Mouse (Mus musculus): Measurements from ENCODE around the gene Dennd2a. TPM values are rescaled to one million over a fixed set of nuclear protein-coding genes. Genes with fewer than 3 reads are reported as not detected.

Dennd2a gene
- polyA plus RNA-seq, 1 experiment from 2014 or later = 19.6 TPM

DNA sequence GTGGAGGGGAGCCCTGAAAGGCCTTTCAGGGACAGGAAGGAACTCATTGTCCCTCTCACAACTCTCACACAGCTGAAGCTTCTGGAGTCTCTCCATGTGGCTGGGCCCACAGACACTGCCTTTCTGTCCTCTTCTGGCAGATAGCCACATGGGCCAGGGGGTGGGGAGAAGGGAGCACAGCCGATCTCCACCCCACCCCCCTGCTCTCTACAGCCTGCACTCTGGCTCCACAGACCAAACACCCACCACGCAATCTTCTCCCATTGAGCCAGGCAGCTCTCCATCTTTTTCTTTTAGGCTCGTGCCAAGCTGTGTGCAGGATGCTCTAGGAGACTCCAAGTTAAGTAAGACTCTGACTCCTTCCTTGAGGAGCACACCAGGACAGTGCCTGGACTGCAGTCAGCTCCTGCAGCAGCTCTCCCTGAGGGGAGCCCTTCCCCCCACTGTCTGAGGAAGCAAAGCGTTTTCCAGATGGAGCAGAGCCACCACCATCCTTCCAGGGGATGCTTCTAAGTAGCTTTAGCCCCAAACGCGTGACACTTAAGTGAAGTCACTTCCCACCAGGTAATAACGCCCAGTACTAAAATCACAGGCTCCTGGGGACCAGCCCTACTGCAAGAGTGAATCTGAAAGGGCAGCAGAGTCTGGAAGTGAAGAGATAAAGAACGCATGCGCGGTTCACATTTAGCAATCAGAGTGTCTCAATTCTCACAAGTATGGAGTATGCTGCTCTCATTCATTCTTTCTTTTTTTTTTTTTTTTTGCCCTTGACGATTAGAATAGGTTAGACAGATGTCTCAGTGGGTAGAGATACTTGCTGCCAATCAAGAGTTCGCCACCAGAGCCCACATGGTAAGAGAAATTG lies 28.8 kb downstream of the Dennd2a start:
- no peaks in the 10 kb centered on the region; the same call in 1 of the 2 replicates for H3K9me3 ChIP-seq (replicated peaks)
- H3K36me3 ChIP-seq (ENCODE audit: poor library complexity, severe bottlenecking) = peaks cover 5% of the 10 kb centered on the region
- peak overlapping the region; percentile 16 for H3K4me2 ChIP-seq
- peak overlapping the region; percentile 78 for H3K27ac ChIP-seq
- peaks cover 24% of the 10 kb centered on the region for H3K4me1 ChIP-seq
- WGBS = 42% methylated on average over 12 of the region's 12 CpGs
- H3K27me3 ChIP-seq = no peaks in the 10 kb centered on the region
- peak; percentile 75 for ATAC-seq
- H3K4me3 ChIP-seq = no peak overlapping the region
- peak overlapping the region; percentile 37; the same call in 1 of the 2 replicates for H3K9ac ChIP-seq

DNA sequence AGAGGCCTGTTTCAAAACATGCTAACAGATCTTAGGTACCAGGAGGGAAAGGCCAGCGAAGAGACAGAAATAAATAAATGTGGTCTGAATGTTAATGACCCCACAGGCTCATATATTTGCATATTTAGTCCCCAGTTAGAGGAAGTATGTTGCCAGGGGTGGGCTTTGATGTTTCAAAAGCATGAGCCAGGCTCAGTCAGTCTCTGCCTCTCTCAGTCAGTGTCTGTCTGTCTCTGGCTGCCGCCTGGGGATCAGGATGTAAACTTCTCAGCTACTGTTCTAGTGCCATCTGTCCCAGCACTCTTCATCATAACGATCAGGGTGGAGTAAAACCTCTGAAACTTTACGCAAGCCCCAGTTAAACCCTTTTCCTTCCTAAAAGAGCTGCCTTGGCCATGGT lies 29.9 kb downstream of the Dennd2a start:
- H3K4me3 ChIP-seq = no peak overlapping the region
- peak overlapping the region; percentile 78 for H3K27ac ChIP-seq
- H3K9me3 ChIP-seq (replicated peaks) = no peaks in the 10 kb centered on the region
- H3K9ac ChIP-seq = no peak overlapping the region
- H3K36me3 ChIP-seq (ENCODE audit: poor library complexity, severe bottlenecking) = peaks cover 7% of the 10 kb centered on the region
- 39% methylated on average over 4 of the region's 4 CpGs for WGBS
- no peak overlapping the region for H3K4me2 ChIP-seq
- ATAC-seq = peak; percentile 41; the same call in 1 of the 2 replicates
- no peaks in the 10 kb centered on the region for H3K27me3 ChIP-seq
- H3K4me1 ChIP-seq = peaks cover 24% of the 10 kb centered on the region

DNA sequence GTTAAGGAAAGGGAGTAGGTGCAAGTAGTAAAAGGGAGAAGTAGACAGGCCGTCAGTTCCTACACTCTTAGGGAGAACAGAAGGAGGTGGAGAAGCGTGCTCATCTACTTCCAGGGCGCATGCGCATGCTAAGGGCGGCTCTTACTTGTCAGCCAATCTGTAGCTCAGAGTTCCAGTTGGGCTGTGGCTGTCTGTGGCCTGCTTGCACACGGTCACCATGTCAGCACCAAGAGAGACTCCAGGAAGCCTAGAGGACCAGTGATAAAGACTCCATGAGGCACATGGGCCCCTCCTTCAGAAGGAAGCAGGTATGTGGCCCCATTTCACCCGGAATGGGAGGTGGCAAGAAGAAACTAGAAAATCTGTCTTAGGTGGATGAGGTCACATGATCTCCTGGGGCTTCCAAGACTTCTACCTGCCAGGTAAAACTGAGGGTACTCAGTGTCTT lies 30.3 kb downstream of the Dennd2a start:
- Histone ChIP-seq H3K36me3 (ENCODE audit: poor library complexity, severe bottlenecking) (peaks cover 12% of the 10 kb centered on the region), H3K4me2 (no peak overlapping the region), H3K27ac (peak overlapping the region; percentile 78; the same call in 1 of the 2 replicates), H3K4me3 (no peak overlapping the region), H3K27me3 (no peaks in the 10 kb centered on the region), H3K9ac (no peak overlapping the region), H3K9me3 (replicated peaks) (no peaks in the 10 kb centered on the region), H3K4me1 (peaks cover 24% of the 10 kb centered on the region)
- WGBS = 91% methylated on average over 7 of the region's 7 CpGs
- ATAC-seq = 0 out of 2 replicates have a peak, but pooled peaks have one; percentile 3

DNA sequence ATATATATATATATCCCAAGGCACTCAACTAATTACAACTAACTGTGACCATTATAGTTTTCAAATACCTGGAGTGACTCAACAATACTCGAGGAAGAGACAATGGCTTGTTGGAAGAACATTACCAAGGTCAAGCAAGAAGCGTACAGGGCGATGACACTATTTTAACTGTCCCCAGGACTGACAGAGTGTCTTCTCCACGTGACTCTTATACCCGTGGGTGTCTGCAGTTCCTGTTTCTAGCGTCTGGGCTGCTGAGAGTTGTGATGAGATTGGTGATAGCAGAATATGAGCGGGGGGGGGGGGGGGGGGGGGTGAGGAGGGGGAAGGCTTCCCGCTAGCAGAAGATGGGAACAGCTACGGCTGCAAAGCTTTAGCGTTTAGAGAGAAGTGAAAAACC lies 30.9 kb downstream of the Dennd2a start:
- 86% methylated on average over 9 of the region's 10 CpGs for WGBS
- Histone ChIP-seq H3K27ac (no peak overlapping the region), H3K4me1 (peaks cover 24% of the 10 kb centered on the region), H3K27me3 (no peaks in the 10 kb centered on the region), H3K36me3 (ENCODE audit: poor library complexity, severe bottlenecking) (peaks cover 17% of the 10 kb centered on the region), H3K4me2 (no peak overlapping the region), H3K9me3 (replicated peaks) (no peaks in the 10 kb centered on the region), H3K4me3 (no peak overlapping the region), H3K9ac (no peak overlapping the region)
- ATAC-seq = no peak

DNA sequence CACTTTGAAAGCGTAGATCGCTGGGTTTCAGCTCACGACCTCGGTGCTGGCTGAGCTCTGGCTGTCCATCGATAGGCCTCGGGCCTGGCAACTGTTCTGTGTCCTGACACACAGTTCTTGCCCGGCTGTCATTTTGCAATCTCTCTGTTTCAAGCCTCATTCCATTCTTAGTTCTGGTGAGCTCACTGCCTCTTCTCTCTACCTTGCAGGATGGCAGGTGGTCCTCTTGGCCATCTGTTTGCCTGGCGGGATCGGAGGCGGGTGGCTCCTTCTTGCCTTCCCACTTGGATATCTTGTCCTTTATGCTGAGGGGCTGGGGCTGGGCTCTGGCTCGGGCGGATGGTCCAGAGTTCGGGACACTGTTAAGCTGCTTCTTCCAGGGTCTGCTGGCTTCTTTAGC lies 34.5 kb downstream of the Dennd2a start:
- WGBS = 92% methylated on average over 13 of the region's 13 CpGs
- Histone ChIP-seq H3K4me1 (peaks cover 10% of the 10 kb centered on the region), H3K4me3 (no peak overlapping the region), H3K9ac (no peak overlapping the region), H3K9me3 (replicated peaks) (peaks cover 12% of the 10 kb centered on the region; the same call in 1 of the 2 replicates), H3K27ac (no peak overlapping the region), H3K4me2 (no peak overlapping the region), H3K36me3 (ENCODE audit: poor library complexity, severe bottlenecking) (peaks cover 50% of the 10 kb centered on the region), H3K27me3 (no peaks in the 10 kb centered on the region)
- no peak for ATAC-seq

DNA sequence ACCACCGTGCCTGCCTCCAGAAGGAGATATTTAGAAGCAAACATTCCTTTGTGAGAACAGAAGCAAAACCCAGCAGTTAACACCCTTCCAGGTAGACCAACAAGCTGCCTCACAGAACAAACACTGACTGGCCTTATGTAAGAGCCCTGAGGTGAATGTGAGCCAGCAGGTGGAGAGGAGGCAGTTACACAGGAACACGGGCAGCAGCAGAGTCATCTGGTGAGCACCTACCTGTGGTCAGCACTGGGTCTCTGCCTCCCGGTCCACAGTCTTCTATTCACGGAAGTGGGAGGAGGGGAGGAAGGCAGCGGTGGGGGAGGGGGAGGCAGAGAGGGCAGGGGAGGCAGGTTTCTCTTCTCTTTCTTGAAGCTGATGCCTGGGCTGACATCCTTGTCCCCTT lies 35.2 kb downstream of the Dennd2a start:
- 77% methylated on average over 5 of the region's 5 CpGs for WGBS
- Histone ChIP-seq H3K4me1 (peaks cover 3% of the 10 kb centered on the region), H3K36me3 (ENCODE audit: poor library complexity, severe bottlenecking) (peaks cover 58% of the 10 kb centered on the region)

DNA sequence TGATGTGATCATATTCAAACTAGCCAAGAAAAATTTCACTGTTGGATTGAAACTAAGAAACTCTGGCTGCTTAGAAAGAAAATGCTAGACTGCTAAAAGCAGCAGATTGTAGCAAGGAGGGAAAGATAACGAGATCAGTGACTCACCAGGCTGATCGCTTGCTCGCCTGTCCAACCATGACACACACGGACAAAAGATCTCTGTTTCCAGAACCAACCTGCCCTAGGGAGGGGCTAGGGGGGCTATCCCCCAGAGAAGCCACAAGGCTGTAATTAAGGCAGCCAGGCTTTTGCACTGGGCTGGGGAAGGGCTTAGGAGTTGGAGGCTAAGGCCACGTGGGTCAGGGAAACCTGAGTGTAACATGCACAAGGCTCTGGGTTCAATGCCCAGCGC lies 41.9 kb downstream of the Dennd2a start:
- Histone ChIP-seq H3K4me1 (peaks cover 10% of the 10 kb centered on the region), H3K9me3 (replicated peaks) (peaks cover 12% of the 10 kb centered on the region; the same call in 1 of the 2 replicates), H3K9ac (0 out of 2 replicates have a peak overlapping the region, but pooled peaks have one; percentile 37), H3K36me3 (ENCODE audit: poor library complexity, severe bottlenecking) (peaks cover 44% of the 10 kb centered on the region), H3K4me2 (no peak overlapping the region; the same call in 1 of the 2 replicates), H3K27ac (peak overlapping the region; percentile 88), H3K27me3 (no peaks in the 10 kb centered on the region), H3K4me3 (no peak overlapping the region)
- peak; percentile 70 for ATAC-seq
- 19% methylated on average over 6 of the region's 6 CpGs for WGBS

More for the DNA sequence above, 35.2 kb downstream of the Dennd2a start:
- no peak overlapping the region for H3K27ac ChIP-seq
- H3K4me3 ChIP-seq = no peak overlapping the region
- H3K4me2 ChIP-seq = no peak overlapping the region
- no peaks in the 10 kb centered on the region for H3K27me3 ChIP-seq
- peaks cover 12% of the 10 kb centered on the region; the same call in 1 of the 2 replicates for H3K9me3 ChIP-seq (replicated peaks)
- ATAC-seq = no peak
- no peak overlapping the region for H3K9ac ChIP-seq

DNA sequence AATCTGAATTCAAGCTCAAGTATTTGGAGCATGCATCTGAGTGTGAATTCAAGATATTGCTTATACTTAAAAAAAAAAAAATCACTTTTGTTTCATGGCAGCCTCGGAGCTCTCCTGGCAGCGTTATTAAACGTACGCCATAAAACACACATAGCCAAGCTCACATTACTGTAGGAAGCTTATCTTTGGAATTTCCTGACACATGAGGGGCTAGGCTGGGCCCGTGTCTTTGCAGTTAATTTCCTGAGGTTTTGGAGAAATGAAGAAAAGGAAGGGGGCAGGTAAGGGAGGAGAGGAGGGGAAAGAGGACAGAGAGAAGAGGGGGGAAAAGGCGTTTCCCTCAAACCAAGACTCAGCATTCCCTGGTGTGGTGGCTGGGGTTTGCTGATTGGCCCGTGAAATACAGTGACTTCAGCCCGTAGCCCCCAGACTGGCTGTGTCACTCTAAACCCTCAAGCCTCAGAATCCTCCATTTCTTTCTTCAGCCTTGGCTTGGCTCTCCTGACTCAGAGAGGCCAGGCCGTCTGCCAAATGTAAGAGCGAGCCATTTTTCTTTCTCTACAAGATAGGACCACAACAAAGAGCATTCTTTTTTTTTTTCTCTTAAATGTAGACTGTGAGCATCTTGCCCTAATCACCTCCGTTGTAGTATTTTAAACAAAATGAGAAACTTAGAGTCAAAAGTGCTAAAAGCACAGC lies 42.5 kb downstream of the Dennd2a start:
- H3K36me3 ChIP-seq (ENCODE audit: poor library complexity, severe bottlenecking) = peaks cover 39% of the 10 kb centered on the region
- ATAC-seq = peak; percentile 50; the same call in 1 of the 2 replicates

DNA sequence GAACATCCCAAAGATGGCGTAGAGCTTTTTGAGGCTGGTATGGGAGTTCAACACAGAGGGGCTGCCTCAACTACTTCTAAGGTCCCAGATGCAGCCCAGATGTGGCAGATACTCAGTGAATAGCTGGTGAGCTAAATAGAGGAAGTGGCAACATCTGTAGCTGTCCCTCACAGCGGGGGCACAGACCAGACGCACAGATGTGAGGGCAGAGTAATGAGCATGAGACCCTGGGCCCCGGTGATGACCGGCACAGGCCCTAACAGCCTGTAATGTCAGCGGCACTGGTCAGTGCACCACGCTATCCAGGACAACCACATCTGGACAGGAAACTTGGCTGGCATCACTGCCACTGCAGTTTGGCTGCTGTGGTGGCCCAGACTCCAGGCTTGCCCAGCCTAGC lies 54.2 kb downstream of the Dennd2a start:
- H3K4me2 ChIP-seq = no peak overlapping the region
- no peaks in the 10 kb centered on the region for H3K4me1 ChIP-seq
- no peaks in the 10 kb centered on the region for H3K9me3 ChIP-seq (replicated peaks)
- 91% methylated on average over 7 of the region's 7 CpGs for whole genome bisulfite sequencing
- ATAC-seq = no peak
- H3K9ac ChIP-seq = no peak overlapping the region
- H3K27me3 ChIP-seq = no peaks in the 10 kb centered on the region
- no peak overlapping the region for H3K4me3 ChIP-seq
- H3K36me3 ChIP-seq (ENCODE audit: poor library complexity, severe bottlenecking) = peaks cover 74% of the 10 kb centered on the region
- H3K27ac ChIP-seq = no peak overlapping the region

More for the DNA sequence above, 42.5 kb downstream of the Dennd2a start:
- Histone ChIP-seq H3K4me3 (no peak overlapping the region), H3K27me3 (no peaks in the 10 kb centered on the region), H3K27ac (peak overlapping the region; percentile 88), H3K4me1 (peaks cover 10% of the 10 kb centered on the region), H3K9ac (0 out of 2 replicates have a peak overlapping the region, but pooled peaks have one; percentile 37), H3K4me2 (no peak overlapping the region), H3K9me3 (replicated peaks) (0 out of 2 replicates have a peak, but pooled peaks cover 7% of the 10 kb centered on the region)
- WGBS = 63% methylated on average over 11 of the region's 11 CpGs

DNA sequence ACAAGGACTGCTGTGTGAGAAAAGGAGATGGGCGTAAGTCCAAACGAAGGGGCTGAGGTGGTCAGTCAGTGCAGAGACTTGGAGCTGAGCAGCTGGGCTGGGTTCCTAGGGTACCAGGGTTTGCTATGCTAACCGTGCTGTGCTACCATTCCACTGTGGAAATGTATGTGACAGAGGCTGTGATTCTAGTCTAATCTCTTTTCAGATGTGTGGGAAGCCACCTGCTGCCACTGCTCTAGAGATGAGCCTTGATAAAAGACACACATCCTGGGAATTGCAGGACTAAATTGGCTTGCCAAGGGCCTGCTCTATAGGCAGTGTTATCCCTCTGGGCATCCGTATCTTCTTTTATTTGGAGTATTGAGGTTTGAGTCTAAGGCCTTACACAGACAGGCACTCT lies 60.5 kb downstream of the Dennd2a start:
- no peak overlapping the region for H3K27ac ChIP-seq

DNA sequence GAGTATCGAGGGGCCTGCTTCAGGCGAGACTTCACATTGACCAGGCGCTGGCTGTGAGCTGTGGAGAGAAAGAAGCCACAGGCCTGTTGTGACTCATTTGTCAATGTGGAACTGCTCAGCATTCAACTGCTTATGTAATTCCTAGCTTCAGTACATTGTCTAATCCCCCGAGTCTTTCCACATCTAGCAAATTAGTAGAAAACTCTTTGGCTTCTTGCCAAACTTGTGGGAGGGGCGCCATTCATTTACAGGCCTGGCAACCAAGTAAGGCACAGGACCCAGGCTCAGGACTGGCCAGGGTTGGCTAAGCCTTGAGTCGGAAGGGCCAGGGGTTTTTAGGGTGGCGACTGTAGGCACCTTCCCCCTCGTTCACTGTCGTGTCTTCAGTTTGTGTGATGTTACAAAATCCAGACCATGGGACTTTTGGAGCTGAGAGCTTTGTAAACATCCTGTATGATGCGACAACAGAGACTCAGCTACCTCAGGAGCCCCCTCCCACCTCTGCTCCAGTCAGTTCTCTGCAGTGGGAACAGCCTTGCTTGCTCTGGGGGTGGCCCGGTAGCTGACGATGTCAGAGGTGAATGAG lies 64.4 kb downstream of the Dennd2a start:
- no peak overlapping the region for H3K4me3 ChIP-seq
- no peaks in the 10 kb centered on the region for H3K27me3 ChIP-seq
- H3K9ac ChIP-seq = no peak overlapping the region
- H3K27ac ChIP-seq = peak overlapping the region; percentile 59
- peaks cover 71% of the 10 kb centered on the region for H3K36me3 ChIP-seq (ENCODE audit: poor library complexity, severe bottlenecking)
- H3K4me1 ChIP-seq = peaks cover 25% of the 10 kb centered on the region
- WGBS = 38% methylated on average over 12 of the region's 12 CpGs
- peak; percentile 84 for ATAC-seq
- H3K9me3 ChIP-seq (replicated peaks) = no peaks in the 10 kb centered on the region
- H3K4me2 ChIP-seq = no peak overlapping the region

More for the DNA sequence above, 60.5 kb downstream of the Dennd2a start:
- H3K4me2 ChIP-seq = no peak overlapping the region
- WGBS = 91% methylated on average over 4 of the region's 4 CpGs
- H3K27me3 ChIP-seq = no peaks in the 10 kb centered on the region
- ATAC-seq = no peak
- H3K9me3 ChIP-seq (replicated peaks) = no peaks in the 10 kb centered on the region
- no peak overlapping the region for H3K9ac ChIP-seq
- H3K4me3 ChIP-seq = no peak overlapping the region
- H3K4me1 ChIP-seq = peaks cover 17% of the 10 kb centered on the region
- peaks cover 63% of the 10 kb centered on the region for H3K36me3 ChIP-seq (ENCODE audit: poor library complexity, severe bottlenecking)

All from forebrain, embryonic 13.5 days (tissue).